Mouse (Mus musculus): Measurements from ENCODE around the gene Bloc1s4. TPM values are rescaled to one million over a fixed set of nuclear protein-coding genes. Genes with fewer than 3 reads are reported as not detected.

Gene Bloc1s4
- total RNA-seq, 1 experiment: 19.1 TPM

DNA sequence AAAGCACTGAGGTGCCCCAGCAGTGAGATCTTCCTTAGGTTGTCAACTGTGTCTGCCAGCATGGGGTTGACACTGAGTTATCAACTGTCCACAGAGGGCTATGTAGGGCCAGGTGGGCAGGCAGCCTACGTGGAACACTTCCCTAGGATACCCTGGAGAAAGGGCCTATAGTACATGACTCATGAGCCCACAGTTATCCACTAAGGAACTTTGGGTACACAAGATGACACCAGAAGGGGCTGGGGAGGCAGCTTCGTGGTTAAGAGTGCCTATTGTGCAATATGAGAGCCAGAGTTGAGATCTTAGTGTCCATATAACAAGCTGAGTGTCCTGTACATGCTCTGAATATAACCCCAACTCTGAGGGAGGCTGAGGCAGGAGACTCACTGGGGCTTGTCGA, 21.2 kb upstream of the Bloc1s4 start:
- H3K9me3 ChIP-seq (ENCODE audit: control insufficient read depth, insufficient read depth, low read depth, low read length): no peaks in the 10 kb centered on the region
- DNase-seq (ENCODE audit: low read depth, low spot score): no peak
- H3K9ac ChIP-seq (ENCODE audit: insufficient read depth, low read depth, low read length, poor library complexity, severe bottlenecking): no peak overlapping the region
- no peaks in the 10 kb centered on the region for H3K36me3 ChIP-seq (ENCODE audit: control insufficient read depth, insufficient read depth, low read length, poor library complexity, severe bottlenecking)
- in situ Hi-C loops (cut with MboI; ENCODE audit: low sequenced_read_pairs in 2 of 2, unreplicated experiment in 2 of 2): no loop called here
- no peak overlapping the region for H3K27ac ChIP-seq (ENCODE audit: insufficient read depth, low read depth, low read length, poor library complexity, severe bottlenecking)
- no peak overlapping the region for H3K4me3 ChIP-seq (ENCODE audit: insufficient read depth in 1 of 2, low read depth in 1 of 2, low read length in 2 of 2, poor library complexity in 1 of 2, severe bottlenecking in 1 of 2)
- peaks cover 2 to 10% of the 10 kb centered on the region in 2 experiments; a peak in 3 of 4 replicates for H3K4me1 ChIP-seq (ENCODE audit: control insufficient read depth in 2 of 2, insufficient read depth in 2 of 2, low read length in 2 of 2, poor library complexity in 1 of 2)
- TF ChIP-seq CHD2 (IDR thresholded peaks at IDR 0.05; ENCODE audit: low read depth, low read length) (no peak), HCFC1 (IDR thresholded peaks at IDR 0.05; ENCODE audit: borderline replicate concordance, insufficient read depth, low read length) (no peak), ZNF384 (IDR thresholded peaks at IDR 0.05; ENCODE audit: low read depth, low read length) (no peak), MAFK (IDR thresholded peaks at IDR 0.05; ENCODE audit: insufficient read depth, low read depth, low read length) (no peak), ZC3H11A (IDR thresholded peaks at IDR 0.05; ENCODE audit: borderline replicate concordance, low read depth, low read length) (no peak)

DNA sequence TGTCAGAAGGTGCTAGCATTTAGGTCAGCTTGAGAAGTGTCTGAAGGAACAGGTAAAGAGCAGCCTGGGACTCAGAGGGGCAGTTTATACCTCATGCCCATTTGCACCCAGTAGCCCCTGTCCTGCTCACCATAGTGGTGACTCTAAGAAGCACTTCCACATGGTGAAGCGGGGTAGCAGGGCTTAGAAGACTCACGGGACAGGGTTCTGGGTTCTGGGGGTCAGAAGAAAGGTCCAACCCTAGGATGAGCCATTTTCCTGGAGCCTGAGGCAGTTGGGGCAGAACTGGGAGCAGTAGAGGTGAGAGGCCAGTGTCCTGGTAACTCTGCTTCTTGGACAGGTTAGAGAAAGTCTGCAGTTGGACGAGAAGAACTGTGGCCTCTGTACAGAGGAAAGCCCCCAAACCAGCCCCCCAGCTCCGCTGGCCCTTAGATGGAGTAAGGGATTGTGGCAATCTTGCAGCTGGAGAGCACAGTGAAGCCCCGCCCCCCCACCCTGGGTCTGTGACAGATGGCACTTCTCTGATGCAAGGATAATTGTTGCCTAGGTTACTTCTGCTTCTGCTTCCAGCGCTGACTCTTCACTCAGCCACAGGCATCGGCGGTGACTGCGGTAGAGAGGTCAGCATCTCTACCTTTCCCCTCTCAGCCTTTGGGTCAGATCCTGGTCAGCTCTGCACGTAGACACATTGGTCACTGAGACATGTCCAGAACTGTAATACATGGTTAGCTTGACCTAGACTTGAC, 18.7 kb upstream of the Bloc1s4 start:
- Histone ChIP-seq H3K27ac (ENCODE audit: insufficient read depth, low read depth, low read length, poor library complexity, severe bottlenecking) (no peak overlapping the region), H3K9me3 (ENCODE audit: control insufficient read depth, insufficient read depth, low read depth, low read length) (no peaks in the 10 kb centered on the region), H3K9ac (ENCODE audit: insufficient read depth, low read depth, low read length, poor library complexity, severe bottlenecking) (no peak overlapping the region), H3K36me3 (ENCODE audit: control insufficient read depth, insufficient read depth, low read length, poor library complexity, severe bottlenecking) (no peaks in the 10 kb centered on the region), H3K4me1 (ENCODE audit: control insufficient read depth in 2 of 2, insufficient read depth in 2 of 2, low read length in 2 of 2, poor library complexity in 1 of 2) (peaks cover 2 to 5% of the 10 kb centered on the region in 2 experiments; a peak in 3 of 4 replicates), H3K4me3 (ENCODE audit: insufficient read depth in 1 of 2, low read depth in 1 of 2, low read length in 2 of 2, poor library complexity in 1 of 2, severe bottlenecking in 1 of 2) (no peak overlapping the region)
- in situ Hi-C loops (cut with MboI; ENCODE audit: low sequenced_read_pairs in 2 of 2, unreplicated experiment in 2 of 2): no loop called here
- no peak for DNase-seq (ENCODE audit: low read depth, low spot score)
- no peak for TF ChIP-seq CHD2 (IDR thresholded peaks at IDR 0.05; ENCODE audit: low read depth, low read length)
- TF ChIP-seq MAFK (IDR thresholded peaks at IDR 0.05; ENCODE audit: insufficient read depth, low read depth, low read length): no peak
- TF ChIP-seq ZNF384 (IDR thresholded peaks at IDR 0.05; ENCODE audit: low read depth, low read length): no peak
- no peak for TF ChIP-seq HCFC1 (IDR thresholded peaks at IDR 0.05; ENCODE audit: borderline replicate concordance, insufficient read depth, low read length)
- TF ChIP-seq ZC3H11A (IDR thresholded peaks at IDR 0.05; ENCODE audit: borderline replicate concordance, low read depth, low read length): no peak

- H3K9me3 ChIP-seq (ENCODE audit: control insufficient read depth, insufficient read depth, low read depth, low read length): no peaks in the 10 kb centered on the region
- H3K4me3 ChIP-seq (ENCODE audit: insufficient read depth in 1 of 2, low read depth in 1 of 2, low read length in 2 of 2, poor library complexity in 1 of 2, severe bottlenecking in 1 of 2): no peak overlapping the region
- no peak for DNase-seq (ENCODE audit: low read depth, low spot score)
- TF ChIP-seq ZC3H11A (IDR thresholded peaks at IDR 0.05; ENCODE audit: borderline replicate concordance, low read depth, low read length): no peak
- no peak for TF ChIP-seq CHD2 (IDR thresholded peaks at IDR 0.05; ENCODE audit: low read depth, low read length)
- no peak for TF ChIP-seq MAFK (IDR thresholded peaks at IDR 0.05; ENCODE audit: insufficient read depth, low read depth, low read length)
- TF ChIP-seq ZNF384 (IDR thresholded peaks at IDR 0.05; ENCODE audit: low read depth, low read length): no peak
- peaks cover 0 to 3% of the 10 kb centered on the region in 2 experiments; a peak in 1 of 4 replicates for H3K4me1 ChIP-seq (ENCODE audit: control insufficient read depth in 2 of 2, insufficient read depth in 2 of 2, low read length in 2 of 2, poor library complexity in 1 of 2)
- H3K27ac ChIP-seq (ENCODE audit: insufficient read depth, low read depth, low read length, poor library complexity, severe bottlenecking): no peak overlapping the region
- H3K36me3 ChIP-seq (ENCODE audit: control insufficient read depth, insufficient read depth, low read length, poor library complexity, severe bottlenecking): no peaks in the 10 kb centered on the region
- in situ Hi-C loops (cut with MboI; ENCODE audit: low sequenced_read_pairs in 2 of 2, unreplicated experiment in 2 of 2): no loop called here
- no peak overlapping the region for H3K9ac ChIP-seq (ENCODE audit: insufficient read depth, low read depth, low read length, poor library complexity, severe bottlenecking)
Observed at GRCm38 (mm10) chr5:36759848-36760247, 11.4 kb upstream of the Bloc1s4 start.

GRCm38 (mm10) chr5:36757033-36757432, 8.6 kb upstream of the Bloc1s4 start:
- no peak overlapping the region for H3K4me3 ChIP-seq (ENCODE audit: insufficient read depth in 1 of 2, low read depth in 1 of 2, low read length in 2 of 2, poor library complexity in 1 of 2, severe bottlenecking in 1 of 2)
- no peaks in the 10 kb centered on the region for H3K36me3 ChIP-seq (ENCODE audit: control insufficient read depth, insufficient read depth, low read length, poor library complexity, severe bottlenecking)
- H3K27ac ChIP-seq (ENCODE audit: insufficient read depth, low read depth, low read length, poor library complexity, severe bottlenecking): no peak overlapping the region
- in situ Hi-C loops (cut with MboI; ENCODE audit: low sequenced_read_pairs in 2 of 2, unreplicated experiment in 2 of 2): no loop called here
- no peaks in the 10 kb centered on the region for H3K4me1 ChIP-seq (ENCODE audit: control insufficient read depth in 2 of 2, insufficient read depth in 2 of 2, low read length in 2 of 2, poor library complexity in 1 of 2)
- DNase-seq (ENCODE audit: low read depth, low spot score): no peak
- H3K9me3 ChIP-seq (ENCODE audit: control insufficient read depth, insufficient read depth, low read depth, low read length): no peaks in the 10 kb centered on the region
- TF ChIP-seq MAFK (IDR thresholded peaks at IDR 0.05; ENCODE audit: insufficient read depth, low read depth, low read length) (no peak), ZNF384 (IDR thresholded peaks at IDR 0.05; ENCODE audit: low read depth, low read length) (no peak), ZC3H11A (IDR thresholded peaks at IDR 0.05; ENCODE audit: borderline replicate concordance, low read depth, low read length) (no peak), HCFC1 (IDR thresholded peaks at IDR 0.05; ENCODE audit: borderline replicate concordance, insufficient read depth, low read length) (no peak), CHD2 (IDR thresholded peaks at IDR 0.05; ENCODE audit: low read depth, low read length) (no peak)
- H3K9ac ChIP-seq (ENCODE audit: insufficient read depth, low read depth, low read length, poor library complexity, severe bottlenecking): no peak overlapping the region

Data from ES-E14 (cell line).